Comparison of ENCODE assay signal across 11 mouse cellular contexts in the genomic region with DNA sequence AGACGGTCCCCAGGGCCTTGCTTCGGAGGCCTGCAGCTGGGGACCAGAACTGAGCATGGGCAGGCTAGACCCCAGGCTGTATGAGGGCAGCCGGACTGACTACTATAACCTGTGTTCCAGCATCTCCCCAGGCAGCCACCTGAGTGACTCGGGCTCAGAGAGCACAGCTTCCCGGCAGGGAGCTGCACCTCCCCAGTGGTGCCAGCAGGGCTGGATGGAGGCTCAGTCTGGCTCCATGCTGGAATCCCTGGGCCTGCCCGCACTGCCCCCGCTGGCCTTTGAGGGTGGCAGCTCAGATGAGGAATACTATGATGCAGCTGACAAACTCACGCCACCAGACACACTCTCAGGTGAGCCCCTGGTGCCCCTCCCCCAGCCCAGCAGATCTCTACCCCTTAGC. TPM values are rescaled to one million over a fixed set of nuclear protein-coding genes. Genes with fewer than 3 reads are reported as not detected.
DNase-seq lines count a peak whose midpoint lies in the region; ATAC-seq and TF ChIP-seq lines count a peak whose summit lies in the region.
"Had no signal": no experiment of that assay in that cellular context is flagged by ENCODE, and none has a peak within 500 bp of the region (broad histone marks: within the 10 kb centered on the region; RNA-seq: fewer than 3 reads in every experiment).

No protein-coding gene starts in this region.

- TF ChIP-seq CTCF in intestine, postnatal 0 days (IDR thresholded peaks at IDR 0.05; ENCODE audit: low read depth), result peak; percentile 52
- TF ChIP-seq CTCF in stomach, postnatal 0 days (IDR thresholded peaks at IDR 0.05; ENCODE audit: low read depth), result peak; percentile 52

- no peak overlapping the region for H3K4me2 ChIP-seq in intestine, postnatal 0 days (replicated peaks; ENCODE audit: low read depth)
- H3K4me2 ChIP-seq in intestine, embryonic 16.5 days (ENCODE audit: low read depth, low read length), result no peak overlapping the region
- H3K4me2 ChIP-seq in midbrain, embryonic 13.5 days (replicated peaks), result no peak overlapping the region
- no peak overlapping the region for H3K4me2 ChIP-seq in midbrain, embryonic 14.5 days (ENCODE audit: low read length)
- no peak overlapping the region for H3K4me2 ChIP-seq in embryonic facial prominence, embryonic 11.5 days (ENCODE audit: low read depth, low read length)
- H3K4me2 ChIP-seq in stomach, postnatal 0 days (replicated peaks; ENCODE audit: low read depth), result no peak overlapping the region
- H3K4me2 ChIP-seq: heart, embryonic 13.5 days had no signal

- no peaks in the 10 kb centered on the region for H3K36me3 ChIP-seq in intestine, postnatal 0 days (ENCODE audit: control insufficient read depth, insufficient read depth)
- H3K36me3 ChIP-seq in intestine, embryonic 16.5 days (ENCODE audit: control insufficient read depth, insufficient read depth, low read length), result no peaks in the 10 kb centered on the region
- H3K36me3 ChIP-seq in midbrain, embryonic 13.5 days, result no peaks in the 10 kb centered on the region
- no peaks in the 10 kb centered on the region for H3K36me3 ChIP-seq in midbrain, embryonic 14.5 days (ENCODE audit: control insufficient read depth, insufficient read depth, low read length)
- H3K36me3 ChIP-seq in embryonic facial prominence, embryonic 11.5 days (replicated peaks; ENCODE audit: control insufficient read depth, insufficient read depth, low read depth, low read length), result no peaks in the 10 kb centered on the region
- no peaks in the 10 kb centered on the region for H3K36me3 ChIP-seq in stomach, postnatal 0 days (ENCODE audit: control insufficient read depth, insufficient read depth, low read length)
- H3K36me3 ChIP-seq: heart, embryonic 13.5 days had no signal

- H3K9me3 ChIP-seq in intestine, postnatal 0 days (ENCODE audit: control insufficient read depth), result no peaks in the 10 kb centered on the region
- no peaks in the 10 kb centered on the region for H3K9me3 ChIP-seq in intestine, embryonic 16.5 days (ENCODE audit: control insufficient read depth, low read length)
- no peaks in the 10 kb centered on the region for H3K9me3 ChIP-seq in midbrain, embryonic 13.5 days
- H3K9me3 ChIP-seq in midbrain, embryonic 14.5 days (ENCODE audit: control insufficient read depth, low read length), result no peaks in the 10 kb centered on the region
- no peaks in the 10 kb centered on the region for H3K9me3 ChIP-seq in embryonic facial prominence, embryonic 11.5 days (replicated peaks; ENCODE audit: control insufficient read depth, low read length)
- no peaks in the 10 kb centered on the region for H3K9me3 ChIP-seq in stomach, postnatal 0 days (ENCODE audit: control insufficient read depth, low read length)
- H3K9me3 ChIP-seq: heart, embryonic 13.5 days had no signal

- WGBS in intestine, postnatal 0 days, result 57% methylated on average over 8 of the region's 8 CpGs
- 56% methylated on average over 8 of the region's 8 CpGs for WGBS in intestine, embryonic 16.5 days
- WGBS in midbrain, embryonic 13.5 days, result 58% methylated on average over 8 of the region's 8 CpGs
- WGBS in midbrain, embryonic 14.5 days, result 58% methylated on average over 8 of the region's 8 CpGs
- 57% methylated on average over 8 of the region's 8 CpGs for WGBS in embryonic facial prominence, embryonic 11.5 days
- WGBS in stomach, postnatal 0 days, result 52% methylated on average over 8 of the region's 8 CpGs

- H3K27ac ChIP-seq in intestine, postnatal 0 days (ENCODE audit: low read depth, low read length), result no peak overlapping the region
- H3K27ac ChIP-seq in intestine, embryonic 16.5 days (ENCODE audit: low read length), result no peak overlapping the region
- H3K27ac ChIP-seq in midbrain, embryonic 13.5 days, result no peak overlapping the region
- H3K27ac ChIP-seq in midbrain, embryonic 14.5 days (replicated peaks; ENCODE audit: low read depth, low read length), result no peak overlapping the region
- no peak overlapping the region for H3K27ac ChIP-seq in embryonic facial prominence, embryonic 11.5 days (replicated peaks; ENCODE audit: low read depth, low read length)
- no peak overlapping the region for H3K27ac ChIP-seq in stomach, postnatal 0 days (replicated peaks)
- H3K27ac ChIP-seq: heart, embryonic 13.5 days; left cerebral cortex, adult 2 months had no signal

- H3K4me3 ChIP-seq in intestine, postnatal 0 days (ENCODE audit: low read depth, low read length), result no peak overlapping the region
- no peak overlapping the region for H3K4me3 ChIP-seq in intestine, embryonic 16.5 days (ENCODE audit: low read length)
- H3K4me3 ChIP-seq in midbrain, embryonic 13.5 days (replicated peaks), result no peak overlapping the region
- no peak overlapping the region for H3K4me3 ChIP-seq in midbrain, embryonic 14.5 days (replicated peaks; ENCODE audit: low read depth, low read length)
- H3K4me3 ChIP-seq in embryonic facial prominence, embryonic 11.5 days (ENCODE audit: low read depth, low read length), result no peak overlapping the region
- H3K4me3 ChIP-seq in stomach, postnatal 0 days (ENCODE audit: low read depth, low read length), result no peak overlapping the region
- H3K4me3 ChIP-seq: heart, embryonic 13.5 days; left cerebral cortex, adult 2 months had no signal

- no peak for DNase-seq in midbrain, embryonic 14.5 days
- DNase-seq in embryonic facial prominence, embryonic 11.5 days (ENCODE audit: low spot score), result no peak
- peak; percentile 45 for DNase-seq in stomach, postnatal 0 days (ENCODE audit: low spot score)
- DNase-seq in MN1 (ENCODE audit: low spot score), result no peak
- DNase-seq: cerebellum, adult 9-10 months had no signal

- peak; percentile 51; the same call in 1 of the 2 replicates for ATAC-seq in intestine, postnatal 0 days
- no peak; the same call in 1 of the 2 replicates for ATAC-seq in intestine, embryonic 16.5 days
- peak; percentile 43; the same call in 1 of the 2 replicates for ATAC-seq in midbrain, embryonic 13.5 days
- no peak for ATAC-seq in midbrain, embryonic 14.5 days (ENCODE audit: low FRiP score, low TSS enrichment)
- 0 out of 2 replicates have a peak, but pooled peaks have one; percentile 34 for ATAC-seq in embryonic facial prominence, embryonic 11.5 days (replicated peaks; ENCODE audit: insufficient number of reproducible peaks, low FRiP score, low TSS enrichment, low read depth)
- ATAC-seq in stomach, postnatal 0 days (ENCODE audit: low FRiP score, low TSS enrichment), result peak; percentile 66
- ATAC-seq in CD4-positive, CD25-positive, alpha-beta regulatory T cell, adult 4 months, result no peak

- H3K27me3 ChIP-seq in intestine, postnatal 0 days (replicated peaks; ENCODE audit: control insufficient read depth, insufficient read depth, low read length), result no peaks in the 10 kb centered on the region
- no peaks in the 10 kb centered on the region for H3K27me3 ChIP-seq in intestine, embryonic 16.5 days (replicated peaks; ENCODE audit: control insufficient read depth, insufficient read depth, low read length)
- H3K27me3 ChIP-seq in midbrain, embryonic 13.5 days, result no peaks in the 10 kb centered on the region
- no peaks in the 10 kb centered on the region for H3K27me3 ChIP-seq in midbrain, embryonic 14.5 days (ENCODE audit: control insufficient read depth, insufficient read depth, low read length)
- H3K27me3 ChIP-seq in embryonic facial prominence, embryonic 11.5 days (ENCODE audit: control insufficient read depth, insufficient read depth, low read length), result no peaks in the 10 kb centered on the region
- H3K27me3 ChIP-seq in stomach, postnatal 0 days (ENCODE audit: control insufficient read depth, insufficient read depth, low read length), result no peaks in the 10 kb centered on the region
- H3K27me3 ChIP-seq: heart, embryonic 13.5 days had no signal

- no peaks in the 10 kb centered on the region for H3K4me1 ChIP-seq in intestine, postnatal 0 days (replicated peaks; ENCODE audit: control insufficient read depth, insufficient read depth, low read length)
- H3K4me1 ChIP-seq in intestine, embryonic 16.5 days (ENCODE audit: control insufficient read depth, insufficient read depth, low read length), result no peaks in the 10 kb centered on the region
- H3K4me1 ChIP-seq in midbrain, embryonic 13.5 days (replicated peaks), result no peaks in the 10 kb centered on the region
- H3K4me1 ChIP-seq in midbrain, embryonic 14.5 days (ENCODE audit: control insufficient read depth, insufficient read depth, low read length), result no peaks in the 10 kb centered on the region
- no peaks in the 10 kb centered on the region for H3K4me1 ChIP-seq in embryonic facial prominence, embryonic 11.5 days (ENCODE audit: control insufficient read depth, insufficient read depth, low read length)
- H3K4me1 ChIP-seq in stomach, postnatal 0 days (replicated peaks; ENCODE audit: control insufficient read depth, insufficient read depth), result no peaks in the 10 kb centered on the region
- H3K4me1 ChIP-seq: heart, embryonic 13.5 days had no signal

- H3K9ac ChIP-seq in intestine, postnatal 0 days (ENCODE audit: low read depth, low read length), result no peak overlapping the region
- H3K9ac ChIP-seq in intestine, embryonic 16.5 days (ENCODE audit: low read depth, low read length), result no peak overlapping the region
- no peak overlapping the region for H3K9ac ChIP-seq in midbrain, embryonic 13.5 days (replicated peaks)
- H3K9ac ChIP-seq in midbrain, embryonic 14.5 days (replicated peaks; ENCODE audit: low read length), result no peak overlapping the region
- H3K9ac ChIP-seq in embryonic facial prominence, embryonic 11.5 days (replicated peaks; ENCODE audit: low read length), result no peak overlapping the region
- H3K9ac ChIP-seq in stomach, postnatal 0 days (ENCODE audit: low read length), result no peak overlapping the region
- H3K9ac ChIP-seq: heart, embryonic 13.5 days had no signal

- TF ChIP-seq EP300 in stomach, postnatal 0 days (optimal IDR thresholded peaks at IDR 0.05), result no peak

RNA-seq across cellular contexts. Expression of a gene that starts 17.6 kb away (rescaled TPM):
- polyA plus RNA-seq in intestine, postnatal 0 days (2015; fragmentation: Nextera tagmentation; extraction: Ambion mirVana), result 8.6 and 11.0 TPM in 2 replicates
- 13.0 and 15.5 TPM in 2 replicates for polyA plus RNA-seq in intestine, embryonic 16.5 days (2015; fragmentation: Nextera tagmentation; extraction: Ambion mirVana)
- 21.9 and 23.1 TPM in 2 replicates for polyA plus RNA-seq in midbrain, embryonic 13.5 days (2015; fragmentation: Nextera tagmentation; extraction: Ambion mirVana)
- 25.5 and 28.2 TPM in 2 replicates for polyA plus RNA-seq in midbrain, embryonic 14.5 days (2014; fragmentation: Nextera tagmentation; extraction: Ambion mirVana)
- polyA plus RNA-seq in embryonic facial prominence, embryonic 11.5 days (2014; fragmentation: Nextera tagmentation; extraction: Ambion mirVana), result 20.5 and 22.3 TPM in 2 replicates
- polyA plus RNA-seq in stomach, postnatal 0 days (2015; fragmentation: Nextera tagmentation; extraction: Ambion mirVana), result 10.7 and 10.9 TPM in 2 replicates
- polyA plus RNA-seq in CD4-positive, CD25-positive, alpha-beta regulatory T cell, adult 4 months (2017; shearing (Covaris generic)), result 10 to 100 TPM; 21.2 to 22.1 TPM

Comparison
In these comparisons a context has a peak if more than half of its experiments do, and no peak if none do; other contexts are left out.
1. ATAC-seq: peak in intestine, postnatal 0 days (single experiment), midbrain, embryonic 13.5 days (single experiment), embryonic facial prominence, embryonic 11.5 days (single experiment) and stomach, postnatal 0 days (single experiment); none in intestine, embryonic 16.5 days (single experiment), midbrain, embryonic 14.5 days (single experiment) and CD4-positive, CD25-positive, alpha-beta regulatory T cell, adult 4 months (single experiment).